Mouse (Mus musculus): ENCODE measurements around the gene Nudc. TPM values are rescaled to one million over a fixed set of nuclear protein-coding genes. Genes with fewer than 3 reads are reported as not detected.
A peak's percentile ranks its signal among the peaks of the same experiment; 100 is the strongest.

The Nudc gene
- polyA plus RNA-seq, 1 experiment from 2014 or later: 322 TPM

DNA sequence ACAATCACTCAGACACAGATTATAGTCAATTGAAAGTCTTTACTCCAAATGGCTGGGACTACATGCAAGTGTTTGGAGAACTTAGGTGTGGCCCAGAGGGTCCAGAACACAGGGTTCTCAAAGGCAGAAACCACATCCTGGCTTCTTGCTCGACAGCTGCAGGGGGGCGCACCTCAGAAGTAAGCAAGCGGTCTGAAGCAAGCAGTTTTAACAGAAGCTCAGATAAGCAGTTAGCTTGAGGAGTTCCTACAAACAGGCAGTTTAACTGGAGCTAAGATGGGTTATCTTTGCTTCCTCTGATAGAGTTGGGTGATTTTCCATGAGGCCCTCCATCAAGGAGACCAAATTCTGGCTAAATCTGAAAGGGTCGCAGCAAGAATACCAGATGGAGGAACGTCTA lies 39.2 kb downstream of the Nudc start:
- Histone ChIP-seq H3K4me2 (ENCODE audit: low read depth, low read length) (no peak overlapping the region), H3K4me3 (ENCODE audit: low read depth, low read length) (no peak overlapping the region), H3K36me3 (replicated peaks; ENCODE audit: control insufficient read depth, insufficient read depth, low read depth, low read length) (no peaks in the 10 kb centered on the region), H3K4me1 (ENCODE audit: control insufficient read depth, insufficient read depth, low read length) (no peaks in the 10 kb centered on the region), H3K9me3 (replicated peaks; ENCODE audit: control insufficient read depth, low read length) (no peaks in the 10 kb centered on the region), H3K9ac (replicated peaks; ENCODE audit: low read length) (no peak overlapping the region), H3K27ac (replicated peaks; ENCODE audit: low read depth, low read length) (no peak overlapping the region), H3K27me3 (ENCODE audit: control insufficient read depth, insufficient read depth, low read length) (no peaks in the 10 kb centered on the region; the same call in 1 of the 2 replicates)
- no peak for DNase-seq (ENCODE audit: low spot score)
- no peak for ATAC-seq (replicated peaks; ENCODE audit: insufficient number of reproducible peaks, low FRiP score, low TSS enrichment, low read depth)
- 69% methylated on average over 5 of the region's 5 CpGs for WGBS

DNA sequence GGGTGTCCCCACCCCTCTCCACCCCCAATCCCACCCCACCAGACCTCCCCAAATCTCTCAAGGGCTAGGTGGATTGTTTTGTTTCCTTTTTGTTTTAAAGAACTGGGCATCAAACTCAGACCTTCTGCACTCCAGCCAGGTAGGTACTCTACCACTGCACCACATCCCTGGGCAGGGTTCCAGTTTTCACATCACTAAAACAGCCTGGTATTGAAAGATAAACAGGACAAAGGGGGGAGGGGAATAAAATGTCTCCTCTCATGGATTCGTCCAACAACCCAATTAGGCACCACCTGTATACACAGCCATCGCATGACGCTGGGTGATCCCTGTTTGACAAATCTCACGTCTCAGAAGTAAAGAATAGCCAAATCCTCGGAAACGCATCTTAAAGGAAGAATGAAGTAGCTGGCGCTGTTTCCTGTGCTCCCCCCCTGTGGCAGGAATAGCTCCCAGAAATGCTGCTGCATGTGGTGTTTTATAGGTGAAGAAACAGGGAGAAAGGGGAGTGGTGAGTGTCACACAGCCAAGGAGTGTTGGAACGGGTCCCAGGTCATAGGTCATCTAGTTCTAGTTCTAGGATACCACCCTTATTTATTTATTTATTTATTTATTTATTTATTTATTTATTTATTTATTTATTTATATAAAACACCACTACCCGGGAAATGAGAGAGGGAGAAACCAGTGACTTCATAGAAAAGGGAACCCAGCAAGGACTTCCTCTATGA lies 40.9 kb downstream of the Nudc start:
- no peak overlapping the region for H3K27ac ChIP-seq (replicated peaks; ENCODE audit: low read depth, low read length)
- no peaks in the 10 kb centered on the region for H3K9me3 ChIP-seq (replicated peaks; ENCODE audit: control insufficient read depth, low read length)
- WGBS: 63% methylated on average over 9 of the region's 9 CpGs
- H3K4me1 ChIP-seq (ENCODE audit: control insufficient read depth, insufficient read depth, low read length): no peaks in the 10 kb centered on the region
- no peak overlapping the region for H3K9ac ChIP-seq (replicated peaks; ENCODE audit: low read length)
- ATAC-seq (replicated peaks; ENCODE audit: insufficient number of reproducible peaks, low FRiP score, low TSS enrichment, low read depth) (no peak), DNase-seq (ENCODE audit: low spot score) (no peak)
- peaks cover 7% of the 10 kb centered on the region for H3K27me3 ChIP-seq (ENCODE audit: control insufficient read depth, insufficient read depth, low read length)
- H3K4me3 ChIP-seq (ENCODE audit: low read depth, low read length): no peak overlapping the region
- no peak overlapping the region for H3K4me2 ChIP-seq (ENCODE audit: low read depth, low read length)
- no peaks in the 10 kb centered on the region for H3K36me3 ChIP-seq (replicated peaks; ENCODE audit: control insufficient read depth, insufficient read depth, low read depth, low read length)

DNA sequence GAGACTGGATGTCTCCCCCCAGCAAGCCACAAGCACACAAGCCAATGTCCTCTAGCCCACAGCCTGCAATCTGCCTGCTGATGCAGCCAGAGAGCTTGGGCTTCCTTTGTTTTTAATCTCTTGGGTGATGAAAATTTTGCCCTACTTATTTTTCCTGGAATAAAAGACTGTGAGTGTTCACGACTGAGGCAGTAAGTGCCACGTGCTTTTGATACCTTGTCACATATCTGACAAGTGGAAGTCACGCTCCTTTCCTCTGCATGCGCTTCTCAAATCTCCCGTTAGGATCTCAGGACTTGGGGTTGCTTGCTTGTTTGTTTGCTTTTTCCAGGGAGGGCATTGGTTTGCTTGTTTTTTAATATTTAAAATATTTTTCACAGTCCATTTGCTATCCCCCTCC lies 41.5 kb downstream of the Nudc start:
- 58% methylated on average over 5 of the region's 5 CpGs for WGBS
- peaks cover 11% of the 10 kb centered on the region for H3K27me3 ChIP-seq (ENCODE audit: control insufficient read depth, insufficient read depth, low read length)

DNA sequence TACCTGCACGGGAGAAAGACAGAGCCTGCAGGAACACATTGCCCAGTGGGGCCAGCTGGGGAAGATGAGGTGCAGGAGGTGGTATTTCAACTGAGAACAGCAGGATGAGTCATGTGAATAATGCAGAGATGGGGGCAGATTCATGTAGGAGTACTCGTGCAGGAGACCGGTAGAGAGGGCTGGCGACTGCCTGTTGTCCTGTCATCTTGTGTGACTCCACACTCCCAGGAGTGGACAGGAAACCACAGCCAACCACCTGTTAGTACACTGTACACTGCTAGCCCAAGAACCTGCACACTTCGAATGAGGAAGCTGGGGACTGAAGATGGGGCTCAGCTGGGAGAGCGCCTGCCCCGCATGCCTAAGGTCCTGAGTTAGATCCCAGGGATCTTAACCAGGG lies 44.3 kb downstream of the Nudc start:
- Histone ChIP-seq H3K9ac (replicated peaks; ENCODE audit: low read length) (no peak overlapping the region), H3K9me3 (replicated peaks; ENCODE audit: control insufficient read depth, low read length) (no peaks in the 10 kb centered on the region), H3K27ac (replicated peaks; ENCODE audit: low read depth, low read length) (no peak overlapping the region), H3K36me3 (replicated peaks; ENCODE audit: control insufficient read depth, insufficient read depth, low read depth, low read length) (no peaks in the 10 kb centered on the region), H3K4me1 (ENCODE audit: control insufficient read depth, insufficient read depth, low read length) (peaks cover 5% of the 10 kb centered on the region), H3K4me2 (ENCODE audit: low read depth, low read length) (no peak overlapping the region), H3K27me3 (ENCODE audit: control insufficient read depth, insufficient read depth, low read length) (peaks cover 36% of the 10 kb centered on the region), H3K4me3 (ENCODE audit: low read depth, low read length) (no peak overlapping the region)
- ATAC-seq (replicated peaks; ENCODE audit: insufficient number of reproducible peaks, low FRiP score, low TSS enrichment, low read depth) (no peak), DNase-seq (ENCODE audit: low spot score) (no peak)
- 66% methylated on average over 7 of the region's 7 CpGs for WGBS

More for the DNA sequence above, 41.5 kb downstream of the Nudc start:
- Histone ChIP-seq H3K27ac (replicated peaks; ENCODE audit: low read depth, low read length) (no peak overlapping the region), H3K36me3 (replicated peaks; ENCODE audit: control insufficient read depth, insufficient read depth, low read depth, low read length) (no peaks in the 10 kb centered on the region), H3K4me1 (ENCODE audit: control insufficient read depth, insufficient read depth, low read length) (no peaks in the 10 kb centered on the region), H3K4me3 (ENCODE audit: low read depth, low read length) (no peak overlapping the region), H3K4me2 (ENCODE audit: low read depth, low read length) (no peak overlapping the region), H3K9ac (replicated peaks; ENCODE audit: low read length) (no peak overlapping the region), H3K9me3 (replicated peaks; ENCODE audit: control insufficient read depth, low read length) (no peaks in the 10 kb centered on the region)
- ATAC-seq (replicated peaks; ENCODE audit: insufficient number of reproducible peaks, low FRiP score, low TSS enrichment, low read depth) (no peak), DNase-seq (ENCODE audit: low spot score) (no peak)

DNA sequence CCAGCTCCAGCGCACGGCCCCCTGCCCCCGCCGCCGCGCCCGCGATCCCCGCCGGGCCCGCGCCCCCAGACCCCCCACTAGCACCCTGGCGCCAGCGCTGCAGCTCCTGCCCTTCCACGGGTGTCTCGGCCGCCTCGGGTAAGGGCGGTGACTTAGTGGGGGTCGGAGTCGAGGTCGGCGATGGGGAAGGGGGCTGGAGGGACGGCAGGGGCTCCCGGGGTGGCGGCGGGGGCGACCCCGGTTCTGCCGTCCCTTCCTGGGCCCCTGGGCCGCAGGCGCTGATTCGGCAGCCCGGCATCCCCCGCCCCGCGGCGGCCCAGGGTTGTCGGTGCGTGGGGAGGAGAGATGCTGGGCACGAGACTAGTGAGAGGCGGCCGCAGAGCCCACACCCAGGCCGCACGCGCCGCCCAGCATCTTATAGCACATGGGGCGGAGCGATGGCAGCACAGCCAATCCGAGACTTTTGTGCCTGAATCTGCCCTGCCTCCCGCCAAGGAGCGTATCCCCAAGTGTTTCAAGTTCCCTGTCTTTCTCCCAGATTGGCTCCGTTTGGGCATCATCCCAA lies 47.6 kb downstream of the Nudc start, which contains the start of gene Trnp1:
Gene Trnp1, minus strand, starts transcription at position 391 of the 565 bp plus-strand sequence.
- Histone ChIP-seq H3K36me3 (replicated peaks; ENCODE audit: control insufficient read depth, insufficient read depth, low read depth, low read length) (no peaks in the 10 kb centered on the region), H3K27ac (replicated peaks; ENCODE audit: low read depth, low read length) (no peak within 1 kb of the TSS), H3K4me1 (ENCODE audit: control insufficient read depth, insufficient read depth, low read length) (peaks cover 5% of the 10 kb centered on the region), H3K4me2 (ENCODE audit: low read depth, low read length) (peak within 1 kb of the TSS; percentile 92), H3K9me3 (replicated peaks; ENCODE audit: control insufficient read depth, low read length) (no peaks in the 10 kb centered on the region), H3K27me3 (ENCODE audit: control insufficient read depth, insufficient read depth, low read length) (peaks cover 46% of the 10 kb centered on the region), H3K9ac (replicated peaks; ENCODE audit: low read length) (peak within 1 kb of the TSS; percentile 62), H3K4me3 (ENCODE audit: low read depth, low read length) (peak within 1 kb of the TSS; percentile 46)
- DNase-seq (ENCODE audit: low spot score): peak; percentile 90
- ATAC-seq (replicated peaks; ENCODE audit: insufficient number of reproducible peaks, low FRiP score, low TSS enrichment, low read depth): peak; percentile 80
- under 1% methylated on average over 42 of the region's 53 CpGs for WGBS

DNA sequence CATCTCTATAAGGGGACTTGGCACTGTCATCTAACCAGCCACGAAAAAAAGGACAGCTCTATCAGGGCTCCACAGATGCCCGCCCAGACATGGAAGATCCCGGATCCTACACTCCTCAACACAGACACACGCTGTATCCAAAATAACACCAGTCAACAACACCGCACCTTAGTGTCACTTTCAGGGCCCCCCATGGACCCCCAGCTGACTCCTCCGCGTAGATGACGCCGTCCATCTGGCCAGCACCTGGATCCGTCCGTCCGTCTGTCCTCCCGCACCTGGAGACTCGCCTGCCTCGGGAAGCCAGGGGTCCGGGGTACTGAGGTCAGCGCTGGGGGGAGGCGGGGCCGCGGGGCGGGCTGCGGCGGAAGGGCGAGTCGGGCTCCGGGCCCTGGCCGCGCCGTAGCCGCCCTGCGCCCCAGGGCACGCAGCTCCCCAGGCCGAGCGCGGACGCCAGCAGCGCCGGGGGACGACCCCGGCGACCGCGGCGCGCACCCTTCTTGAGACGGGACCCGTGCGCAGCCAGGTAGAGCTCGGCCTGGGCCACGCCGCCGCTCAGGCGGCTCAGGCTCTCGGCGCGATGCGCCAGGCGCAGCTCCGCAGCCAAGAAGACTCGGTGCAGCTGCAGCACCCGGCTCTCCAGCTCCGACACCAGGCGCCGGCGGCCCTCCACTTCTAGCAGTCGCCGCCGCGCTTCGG lies 48.2 kb downstream of the Nudc start:
- H3K4me2 ChIP-seq (ENCODE audit: low read depth, low read length): peak overlapping the region; percentile 92
- no peak overlapping the region for H3K27ac ChIP-seq (replicated peaks; ENCODE audit: low read depth, low read length)
- WGBS: under 1% methylated on average over 64 of the region's 70 CpGs
- H3K4me3 ChIP-seq (ENCODE audit: low read depth, low read length): peak overlapping the region; percentile 46
- H3K27me3 ChIP-seq (ENCODE audit: control insufficient read depth, insufficient read depth, low read length): peaks cover 46% of the 10 kb centered on the region
- H3K4me1 ChIP-seq (ENCODE audit: control insufficient read depth, insufficient read depth, low read length): peaks cover 5% of the 10 kb centered on the region
- no peaks in the 10 kb centered on the region for H3K9me3 ChIP-seq (replicated peaks; ENCODE audit: control insufficient read depth, low read length)
- no peaks in the 10 kb centered on the region for H3K36me3 ChIP-seq (replicated peaks; ENCODE audit: control insufficient read depth, insufficient read depth, low read depth, low read length)
- ATAC-seq (replicated peaks; ENCODE audit: insufficient number of reproducible peaks, low FRiP score, low TSS enrichment, low read depth): peak; percentile 8; the same call in 1 of the 2 replicates
- DNase-seq (ENCODE audit: low spot score): peak; percentile 43
- H3K9ac ChIP-seq (replicated peaks; ENCODE audit: low read length): peak overlapping the region; percentile 62

DNA sequence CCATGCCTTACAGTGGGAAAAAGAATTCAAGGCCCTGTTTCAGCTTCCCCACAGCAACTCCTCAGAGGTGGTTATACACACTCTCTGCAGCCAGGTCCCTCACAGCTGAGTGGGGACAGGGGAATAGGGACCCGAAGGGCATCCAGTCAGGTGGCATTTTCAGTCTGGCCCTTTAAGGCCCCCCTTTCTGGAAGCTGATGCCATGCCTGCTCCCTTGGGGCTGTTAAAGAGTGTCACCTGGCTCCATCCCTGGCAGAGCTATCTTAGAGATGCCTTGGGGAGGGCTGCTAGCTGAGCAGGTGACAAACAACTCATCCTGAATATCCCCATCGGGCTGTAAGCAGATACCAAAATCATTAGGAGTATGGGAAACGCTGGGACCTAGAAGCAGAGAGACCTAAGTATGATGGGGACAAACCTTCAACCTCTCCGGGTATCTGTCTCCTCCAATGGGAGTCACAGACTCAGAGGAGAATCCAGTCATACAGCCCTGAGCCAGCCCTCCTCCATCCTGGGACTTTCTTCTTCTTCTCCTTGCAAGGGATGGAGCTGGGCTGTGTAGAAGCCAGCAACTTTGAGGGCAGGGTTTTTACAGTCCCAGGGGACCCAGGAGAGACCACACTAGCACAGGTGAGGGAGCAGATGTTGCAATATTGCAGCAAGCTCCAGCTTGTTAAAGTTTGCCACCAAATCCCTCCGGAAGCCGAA lies 48.9 kb downstream of the Nudc start:
- Histone ChIP-seq H3K4me3 (ENCODE audit: low read depth, low read length) (peak overlapping the region; percentile 46; the same call in 1 of the 2 replicates), H3K9ac (replicated peaks; ENCODE audit: low read length) (no peak overlapping the region), H3K9me3 (replicated peaks; ENCODE audit: control insufficient read depth, low read length) (no peaks in the 10 kb centered on the region), H3K36me3 (replicated peaks; ENCODE audit: control insufficient read depth, insufficient read depth, low read depth, low read length) (no peaks in the 10 kb centered on the region), H3K4me1 (ENCODE audit: control insufficient read depth, insufficient read depth, low read length) (peaks cover 5% of the 10 kb centered on the region), H3K4me2 (ENCODE audit: low read depth, low read length) (no peak overlapping the region; the same call in 1 of the 2 replicates), H3K27me3 (ENCODE audit: control insufficient read depth, insufficient read depth, low read length) (peaks cover 46% of the 10 kb centered on the region), H3K27ac (replicated peaks; ENCODE audit: low read depth, low read length) (no peak overlapping the region)
- 20% methylated on average over 6 of the region's 6 CpGs for WGBS
- DNase-seq (ENCODE audit: low spot score) (no peak), ATAC-seq (replicated peaks; ENCODE audit: insufficient number of reproducible peaks, low FRiP score, low TSS enrichment, low read depth) (no peak)

Data from embryonic facial prominence, embryonic 11.5 days (tissue).